Mouse (Mus musculus) myocyte (in vitro differentiated cells): Measurements from ENCODE around the gene Btbd2.

ENCODE experiments used
- CEBPB ChIP-seq: IDR thresholded peaks from 2 replicates; pipeline ENCODE4 v1.6.1; 2011; ENCODE audit warnings: mild to moderate bottlenecking, moderate library complexity; ENCODE audit not compliant: poor library complexity, insufficient read depth, severe bottlenecking
- E2F4 ChIP-seq: IDR thresholded peaks from one replicate; pipeline ENCODE4 v1.6.1; 2011; ENCODE audit warnings: mild to moderate bottlenecking, control low read depth, moderate library complexity; ENCODE audit not compliant: insufficient read depth
- MAX ChIP-seq: IDR thresholded peaks from one replicate; pipeline ENCODE4 v1.6.1; 2011; ENCODE audit warnings: low read depth, mild to moderate bottlenecking, control low read depth
- MYOG ChIP-seq, 3 experiments: IDR thresholded peaks; one replicate each; pipeline ENCODE4 v1.6.1; 2011; ENCODE audit warnings: control low read depth in 2 of 3, low read depth in 2 of 3, mild to moderate bottlenecking in 2 of 3; ENCODE audit not compliant: insufficient read length in 2 of 3, control insufficient read depth in 1 of 3, insufficient read depth in 1 of 3
- POLR2A ChIP-seq: IDR thresholded peaks from one replicate; pipeline ENCODE4 v1.6.1; 2011; ENCODE audit warnings: low read depth, mild to moderate bottlenecking, control low read depth, moderate library complexity; ENCODE audit not compliant: insufficient read length
- POLR2AphosphoS2 ChIP-seq: IDR thresholded peaks from one replicate; pipeline ENCODE4 v1.6.1; 2011; ENCODE audit warnings: low read depth, control low read depth; ENCODE audit not compliant: insufficient read length
- TCF12 ChIP-seq: IDR thresholded peaks from one replicate; pipeline ENCODE4 v1.6.1; 2011; ENCODE audit warnings: mild to moderate bottlenecking, control low read depth; ENCODE audit not compliant: poor library complexity, insufficient read depth, severe bottlenecking
- USF1 ChIP-seq: IDR thresholded peaks from one replicate; pipeline ENCODE4 v1.6.1; 2011; ENCODE audit warnings: low read depth, mild to moderate bottlenecking, control low read depth, moderate library complexity

GRCm38 (mm10) chr10:80695186-80695585 lies 38.3 kb upstream of the Btbd2 start:
- TF ChIP-seq MAX (no peak), POLR2A (no peak), CEBPB (no peak), POLR2AphosphoS2 (no peak), USF1 (no peak), E2F4 (no peak), TCF12 (no peak), MYOG (IDR thresholded peaks at IDR 0.05; ENCODE audit: control insufficient read depth in 1 of 3, insufficient read depth in 1 of 3, insufficient read length in 2 of 3, low read depth in 2 of 3) (no peak)
